Comparison of ENCODE assay signal across 8 mouse cellular contexts in genomic region chr16:21778293-21778866, GRCm38 (mm10). TPM values are rescaled to one million over a fixed set of nuclear protein-coding genes. Genes with fewer than 3 reads are reported as not detected.
DNase-seq lines count a peak whose midpoint lies in the region; ATAC-seq and TF ChIP-seq lines count a peak whose summit lies in the region.

No protein-coding gene starts in this region.

- TF ChIP-seq CTCF in CH12.LX (conservative IDR thresholded peaks at IDR 0.05 in 1 of 2, IDR thresholded peaks at IDR 0.05 in 1 of 2; ENCODE audit: low read depth in 2 of 2, low read length in 2 of 2) = no peak
- no peak for TF ChIP-seq CTCF in forebrain, postnatal 0 days (IDR thresholded peaks at IDR 0.05; ENCODE audit: low read depth)

- no peak for TF ChIP-seq POLR2A in CH12.LX (IDR thresholded peaks at IDR 0.05; ENCODE audit: low read depth, low read length)

- ATAC-seq in forebrain, postnatal 0 days = no peak
- no peak for ATAC-seq in midbrain, embryonic 16.5 days

- 44% methylated on average over 3 of the region's 3 CpGs for WGBS in forebrain, postnatal 0 days
- whole genome bisulfite sequencing in limb, embryonic 10.5 days = 50% methylated on average over 3 of the region's 3 CpGs
- 41% methylated on average over 3 of the region's 3 CpGs for WGBS in midbrain, embryonic 16.5 days

- dilution Hi-C loops in CH12.LX (cut with MboI; ENCODE audit: extremely low pct_ligation_motif_present, extremely low pct_unique_long_range_greater_than_20kb, low sequenced_read_pairs) = no loop called here

- H3K9ac ChIP-seq in CH12.LX (ENCODE audit: insufficient read depth, low read depth) = no peak overlapping the region
- no peak overlapping the region for H3K9ac ChIP-seq in forebrain, postnatal 0 days
- H3K9ac ChIP-seq in midbrain, embryonic 16.5 days (ENCODE audit: low read depth, low read length) = no peak overlapping the region

- no peak for TF ChIP-seq EP300 in CH12.LX (IDR thresholded peaks at IDR 0.05; ENCODE audit: low read length)

- DNase-seq in CH12.LX (ENCODE audit: extremely low read depth) (peak; percentile 35), NIH3T3 (ENCODE audit: low read depth) (peak; percentile 40)
- peak; percentile 40 for DNase-seq in forebrain, postnatal 0 days
- DNase-seq in limb, embryonic 10.5 days (ENCODE audit: low spot score) = no peak
- DNase-seq in adrenal gland, postnatal 4 days (ENCODE audit: low spot score in 2 of 2) = no peak
- no peak for DNase-seq in gastrocnemius, postnatal 36 days
- no peak for DNase-seq in layer of hippocampus, adult 18-20 months (ENCODE audit: low spot score in 2 of 2)

- in situ Hi-C loops in CH12.LX (cut with MboI; ENCODE audit: low pct_ligation_motif_present, low pct_unique_long_range_greater_than_20kb, low sequenced_read_pairs) = no loop called here

- H3K4me1 ChIP-seq in CH12.LX (ENCODE audit: control insufficient read depth in 1 of 2, insufficient read depth in 2 of 2) = peaks cover 0 to 6% of the 10 kb centered on the region in 2 experiments; a peak in 2 of 4 replicates
- H3K4me1 ChIP-seq in forebrain, postnatal 0 days (ENCODE audit: insufficient read depth) = no peaks in the 10 kb centered on the region
- no peaks in the 10 kb centered on the region for H3K4me1 ChIP-seq in limb, embryonic 10.5 days
- H3K4me1 ChIP-seq in midbrain, embryonic 16.5 days (ENCODE audit: control insufficient read depth, insufficient read depth, low read length) = no peaks in the 10 kb centered on the region

- no peaks in the 10 kb centered on the region for H3K79me2 ChIP-seq in CH12.LX (replicated peaks; ENCODE audit: control insufficient read depth, extremely low read depth, insufficient read depth, poor library complexity, severe bottlenecking)

- H3K4me2 ChIP-seq in CH12.LX (ENCODE audit: insufficient read depth, low read depth, poor library complexity, severe bottlenecking) = no peak overlapping the region
- H3K4me2 ChIP-seq in forebrain, postnatal 0 days (ENCODE audit: low read depth) = no peak overlapping the region
- peak overlapping the region; percentile 12 for H3K4me2 ChIP-seq in midbrain, embryonic 16.5 days (ENCODE audit: low read length)

- no peak overlapping the region for H3K4me3 ChIP-seq in CH12.LX (replicated peaks in 1 of 3; ENCODE audit: low read depth in 2 of 3, low read length in 2 of 3, poor library complexity in 1 of 3)
- no peak overlapping the region for H3K4me3 ChIP-seq in forebrain, postnatal 0 days (ENCODE audit: low read depth, low read length)
- peak overlapping the region; percentile 32 for H3K4me3 ChIP-seq in limb, embryonic 10.5 days
- H3K4me3 ChIP-seq in midbrain, embryonic 16.5 days (ENCODE audit: low read depth, low read length) = peak overlapping the region; percentile 3; the same call in 1 of the 2 replicates

- no peak for TF ChIP-seq RAD21 in CH12.LX (IDR thresholded peaks at IDR 0.05; ENCODE audit: low read depth, low read length)

- H3K36me3 ChIP-seq in CH12.LX (replicated peaks in 1 of 2; ENCODE audit: control insufficient read depth in 1 of 2, insufficient read depth in 1 of 2, low read length in 1 of 2) = no peaks in the 10 kb centered on the region
- H3K36me3 ChIP-seq in forebrain, postnatal 0 days (ENCODE audit: insufficient read depth) = no peaks in the 10 kb centered on the region
- H3K36me3 ChIP-seq in limb, embryonic 10.5 days = no peaks in the 10 kb centered on the region
- no peaks in the 10 kb centered on the region for H3K36me3 ChIP-seq in midbrain, embryonic 16.5 days (ENCODE audit: control insufficient read depth, insufficient read depth, low read length)

- H3K27ac ChIP-seq in CH12.LX (ENCODE audit: insufficient read depth, low read depth) = no peak overlapping the region
- H3K27ac ChIP-seq in forebrain, postnatal 0 days (ENCODE audit: low read depth, low read length) = no peak overlapping the region
- H3K27ac ChIP-seq in limb, embryonic 10.5 days = no peak overlapping the region
- H3K27ac ChIP-seq in midbrain, embryonic 16.5 days (ENCODE audit: low read length) = no peak overlapping the region

- intact Hi-C loops in gastrocnemius, postnatal 36 days (cut with DNase I) = no loop called here

- no peaks in the 10 kb centered on the region for H3K9me3 ChIP-seq in CH12.LX (replicated peaks; ENCODE audit: low read length)
- H3K9me3 ChIP-seq in forebrain, postnatal 0 days (ENCODE audit: low read length) = no peaks in the 10 kb centered on the region
- H3K9me3 ChIP-seq in limb, embryonic 10.5 days (replicated peaks) = no peaks in the 10 kb centered on the region
- no peaks in the 10 kb centered on the region for H3K9me3 ChIP-seq in midbrain, embryonic 16.5 days (replicated peaks; ENCODE audit: control insufficient read depth, low read length, poor library complexity, severe bottlenecking)

- H3K27me3 ChIP-seq in CH12.LX (replicated peaks) = no peaks in the 10 kb centered on the region
- H3K27me3 ChIP-seq in forebrain, postnatal 0 days (ENCODE audit: insufficient read depth, low read length) = no peaks in the 10 kb centered on the region
- H3K27me3 ChIP-seq in limb, embryonic 10.5 days (ENCODE audit: low read depth, poor library complexity, severe bottlenecking) = no peaks in the 10 kb centered on the region
- no peaks in the 10 kb centered on the region for H3K27me3 ChIP-seq in midbrain, embryonic 16.5 days (ENCODE audit: control insufficient read depth, insufficient read depth, low read depth, low read length)

TF ChIP-seq in CH12.LX, 34 proteins besides CTCF, POLR2A, EP300 and RAD21:
- TF ChIP-seq MYC (IDR thresholded peaks at IDR 0.05; ENCODE audit: low read depth, low read length) = no peak
- no peak for TF ChIP-seq ELF1 (IDR thresholded peaks at IDR 0.05; ENCODE audit: low read depth, low read length)
- peak; percentile 63; the same call in 1 of the 2 replicates for TF ChIP-seq KAT2A (IDR thresholded peaks at IDR 0.05; ENCODE audit: insufficient replicate concordance, low read length)
- TF ChIP-seq MAZ (IDR thresholded peaks at IDR 0.05; ENCODE audit: low read depth, low read length) = no peak
- peak; percentile 92 for TF ChIP-seq HCFC1 (IDR thresholded peaks at IDR 0.05; ENCODE audit: low read depth, low read length)
- TF ChIP-seq MEF2A (IDR thresholded peaks at IDR 0.05; ENCODE audit: borderline replicate concordance, low read depth, low read length) = no peak
TF ChIP-seq in CH12.LX: peak in this region for 2.

RNA-seq across cellular contexts. Expression of gene Ehhadh, which starts 9.2 kb away (rescaled TPM):
- total RNA-seq in CH12.LX (2012; rRNA removed) (2.9 TPM in 2 replicates), CH12.LX (2014; rRNA removed) (0.47 and 0.93 TPM in 2 replicates)
- 0.86 and 1.1 TPM in 2 replicates for polyA plus RNA-seq in CH12.LX (2012; ENCODE audit: insufficient read length, low read depth)
- total RNA-seq in forebrain, postnatal 0 days (2014; rRNA removed) = 1.6 and 1.9 TPM in 2 replicates
- 1.3 and 1.4 TPM in 2 replicates for polyA plus RNA-seq in forebrain, postnatal 0 days (2015; fragmentation: Nextera tagmentation; extraction: Ambion mirVana)
- polyA plus RNA-seq in limb, embryonic 10.5 days (2016; fragmentation: Nextera tagmentation; extraction: Ambion mirVana) = 1.6 and 2.5 TPM in 2 replicates
- 1.8 and 1.9 TPM in 2 replicates for polyA plus RNA-seq in midbrain, embryonic 16.5 days (2015; fragmentation: Nextera tagmentation; extraction: Ambion mirVana)
- total RNA-seq in adrenal gland, postnatal 4 days (2021) = 10 to 100 TPM; 25.8 to 31.0 TPM
- total RNA-seq in gastrocnemius, postnatal 36 days (2021) = 1 to 10 TPM; 3.1 to 7.5 TPM
- 1 to 10 TPM; 1.8 to 2.2 TPM for total RNA-seq in layer of hippocampus, adult 18-20 months (2021)

RNA-seq across cellular contexts. Expression of gene Map3k13, which starts 15.8 kb away (rescaled TPM):
- total RNA-seq in CH12.LX (2012; rRNA removed) = 0.42 and 0.89 TPM in 2 replicates
- total RNA-seq in CH12.LX (2014; rRNA removed) = 0.20 and 0.32 TPM in 2 replicates
- polyA plus RNA-seq in CH12.LX (2012; ENCODE audit: insufficient read length, low read depth) = 1.3 TPM in 2 replicates
- 7.0 and 8.7 TPM in 2 replicates for total RNA-seq in forebrain, postnatal 0 days (2014; rRNA removed)
- 1.3 and 3.0 TPM in 2 replicates for polyA plus RNA-seq in forebrain, postnatal 0 days (2015; fragmentation: Nextera tagmentation; extraction: Ambion mirVana)
- 1.2 and 1.8 TPM in 2 replicates for polyA plus RNA-seq in limb, embryonic 10.5 days (2016; fragmentation: Nextera tagmentation; extraction: Ambion mirVana)
- polyA plus RNA-seq in midbrain, embryonic 16.5 days (2015; fragmentation: Nextera tagmentation; extraction: Ambion mirVana) = 6.4 TPM in 2 replicates
- total RNA-seq in adrenal gland, postnatal 4 days (2021) = 1 to 10 TPM; 2.1 to 2.2 TPM
- total RNA-seq in gastrocnemius, postnatal 36 days (2021) = under 1 TPM; 0.41 to 0.42 TPM
- 10 to 100 TPM; 14.9 to 15.0 TPM for total RNA-seq in layer of hippocampus, adult 18-20 months (2021)

Comparison
In these comparisons a context has a peak if more than half of its experiments do, and no peak if none do; other contexts are left out.
1. DNase-seq: peak in CH12.LX (single experiment), NIH3T3 (single experiment) and forebrain, postnatal 0 days (single experiment); none in limb, embryonic 10.5 days (single experiment), adrenal gland, postnatal 4 days (0 of 2), gastrocnemius, postnatal 36 days (0 of 2) and layer of hippocampus, adult 18-20 months (0 of 2).
2. H3K4me3 ChIP-seq: peak in limb, embryonic 10.5 days (single experiment) and midbrain, embryonic 16.5 days (single experiment); none in CH12.LX (0 of 3) and forebrain, postnatal 0 days (single experiment).